Mouse (Mus musculus): ENCODE measurements around the gene Fhl2. TPM values are rescaled to one million over a fixed set of nuclear protein-coding genes. Genes with fewer than 3 reads are reported as not detected.
A peak's percentile ranks its signal among the peaks of the same experiment; 100 is the strongest.

The Fhl2 gene
- total and polyA plus RNA-seq, 2 experiments from 2014 or later = 23.1 to 33.1 TPM

GRCm38 (mm10) chr1:43168026-43168425, 28.8 kb downstream of the Fhl2 start:
- H3K9me3 ChIP-seq (ENCODE audit: low read length) = no peaks in the 10 kb centered on the region
- H3K27ac ChIP-seq (ENCODE audit: low read depth, low read length) = no peak overlapping the region
- TF ChIP-seq CTCF (IDR thresholded peaks at IDR 0.05; ENCODE audit: low read depth) = no peak
- no peak for ATAC-seq
- no peaks in the 10 kb centered on the region for H3K36me3 ChIP-seq (ENCODE audit: insufficient read depth)
- H3K9ac ChIP-seq = no peak overlapping the region
- H3K4me3 ChIP-seq (ENCODE audit: low read depth, low read length) = no peak overlapping the region
- 0 out of 2 replicates have a peak, but pooled peaks cover 3% of the 10 kb centered on the region for H3K27me3 ChIP-seq (ENCODE audit: insufficient read depth, low read length)
- no peak for DNase-seq
- H3K4me2 ChIP-seq (ENCODE audit: low read depth) = no peak overlapping the region
- H3K4me1 ChIP-seq (ENCODE audit: insufficient read depth) = no peaks in the 10 kb centered on the region
- WGBS = 43% methylated on average over 5 of the region's 5 CpGs

DNA sequence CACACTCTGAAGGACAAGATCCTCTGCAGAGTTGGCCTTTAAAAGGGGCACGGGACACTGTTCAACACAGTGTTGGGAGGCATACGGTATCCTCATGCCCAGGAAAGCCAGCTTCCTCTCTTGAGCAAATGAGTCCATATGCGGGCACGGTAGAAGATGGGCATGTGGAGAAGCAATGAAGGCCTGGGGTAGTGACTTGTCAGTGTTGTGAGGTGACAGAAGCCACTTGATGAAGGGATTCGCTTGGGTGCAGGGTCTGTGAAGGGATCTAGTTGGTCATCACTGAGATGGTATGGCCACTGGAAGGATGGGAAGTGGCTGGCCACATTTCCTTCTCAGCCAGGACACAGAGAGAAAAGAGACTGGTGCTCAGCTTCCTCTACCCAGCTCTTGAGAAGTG, 32.2 kb downstream of the Fhl2 start:
- DNase-seq = no peak
- H3K4me3 ChIP-seq (ENCODE audit: low read depth, low read length) = no peak overlapping the region
- H3K36me3 ChIP-seq (ENCODE audit: insufficient read depth) = no peaks in the 10 kb centered on the region
- no peak overlapping the region for H3K27ac ChIP-seq (ENCODE audit: low read depth, low read length)
- 95% methylated on average over 5 of the region's 5 CpGs for WGBS
- ATAC-seq = no peak
- no peaks in the 10 kb centered on the region; the same call in 1 of the 2 replicates for H3K4me1 ChIP-seq (ENCODE audit: insufficient read depth)
- TF ChIP-seq CTCF (IDR thresholded peaks at IDR 0.05; ENCODE audit: low read depth) = no peak
- no peak overlapping the region for H3K4me2 ChIP-seq (ENCODE audit: low read depth)
- H3K27me3 ChIP-seq (ENCODE audit: insufficient read depth, low read length) = peaks cover 3% of the 10 kb centered on the region; the same call in 1 of the 2 replicates
- no peak overlapping the region for H3K9ac ChIP-seq
- no peaks in the 10 kb centered on the region for H3K9me3 ChIP-seq (ENCODE audit: low read length)

GRCm38 (mm10) chr1:43163467-43164418, 33.0 kb downstream of the Fhl2 start:
- Histone ChIP-seq H3K9ac (peak overlapping the region; percentile 85), H3K4me1 (ENCODE audit: insufficient read depth) (no peaks in the 10 kb centered on the region; the same call in 1 of the 2 replicates), H3K4me3 (ENCODE audit: low read depth, low read length) (peak overlapping the region; percentile 76), H3K27me3 (ENCODE audit: insufficient read depth, low read length) (peaks cover 3% of the 10 kb centered on the region; the same call in 1 of the 2 replicates), H3K27ac (ENCODE audit: low read depth, low read length) (peak overlapping the region; percentile 70), H3K9me3 (ENCODE audit: low read length) (no peaks in the 10 kb centered on the region), H3K36me3 (ENCODE audit: insufficient read depth) (no peaks in the 10 kb centered on the region), H3K4me2 (ENCODE audit: low read depth) (peak overlapping the region; percentile 97)
- TF ChIP-seq CTCF (IDR thresholded peaks at IDR 0.05; ENCODE audit: low read depth) = no peak
- DNase-seq (peak; percentile 72), ATAC-seq (peak; percentile 92)
- 5% methylated on average over 61 of the region's 61 CpGs for whole genome bisulfite sequencing

DNA sequence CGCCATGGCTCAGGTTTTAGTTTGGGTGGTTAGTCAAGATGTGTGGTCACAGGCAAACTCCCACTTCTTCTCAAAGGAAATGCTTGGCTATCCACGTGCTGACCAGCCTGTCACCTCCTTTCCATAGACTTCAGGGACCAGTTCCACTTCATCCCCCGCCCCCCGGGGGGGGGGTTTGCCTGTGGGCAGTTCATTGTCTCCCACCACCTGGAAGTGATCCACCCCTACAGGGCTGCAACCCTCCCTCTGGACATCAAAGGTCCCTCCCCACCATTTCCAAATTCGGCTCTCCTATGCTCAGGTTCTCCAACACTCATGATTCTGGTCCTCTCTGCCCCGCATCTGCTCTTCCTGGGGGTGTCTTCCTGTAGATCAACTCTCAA, 33.7 kb downstream of the Fhl2 start:
- DNase-seq (no peak), ATAC-seq (no peak)
- H3K27ac ChIP-seq (ENCODE audit: low read depth, low read length) = peak overlapping the region; percentile 70
- H3K9me3 ChIP-seq (ENCODE audit: low read length) = no peaks in the 10 kb centered on the region
- no peaks in the 10 kb centered on the region for H3K36me3 ChIP-seq (ENCODE audit: insufficient read depth)
- no peaks in the 10 kb centered on the region; the same call in 1 of the 2 replicates for H3K4me1 ChIP-seq (ENCODE audit: insufficient read depth)
- H3K9ac ChIP-seq = peak overlapping the region; percentile 85
- peak overlapping the region; percentile 97 for H3K4me2 ChIP-seq (ENCODE audit: low read depth)
- TF ChIP-seq CTCF (IDR thresholded peaks at IDR 0.05; ENCODE audit: low read depth) = no peak
- peak overlapping the region; percentile 76 for H3K4me3 ChIP-seq (ENCODE audit: low read depth, low read length)
- peaks cover 3% of the 10 kb centered on the region; the same call in 1 of the 2 replicates for H3K27me3 ChIP-seq (ENCODE audit: insufficient read depth, low read length)
- WGBS = 0% methylated on average over 5 of the region's 6 CpGs

DNA sequence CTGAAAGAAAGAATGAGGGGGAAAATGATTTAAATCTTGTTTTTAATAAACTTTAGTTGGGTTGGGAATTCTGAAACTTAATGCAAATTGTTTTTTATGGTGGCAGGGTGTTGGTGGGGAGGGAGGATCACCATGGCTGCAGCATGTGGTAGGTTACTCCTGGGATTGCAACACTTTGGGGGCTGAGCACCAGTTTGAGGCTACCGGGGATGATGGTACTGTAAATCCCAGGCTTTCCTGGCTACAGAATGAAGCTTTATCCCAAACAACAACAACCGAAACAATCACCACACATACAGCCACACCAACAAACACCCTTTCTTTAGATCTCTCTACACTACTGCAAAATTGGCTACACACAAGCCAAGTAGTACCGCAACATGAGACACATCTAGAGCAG, 34.4 kb downstream of the Fhl2 start:
- WGBS = 84% methylated on average over 3 of the region's 3 CpGs

GRCm38 (mm10) chr1:43159429-43159828, 37.4 kb downstream of the Fhl2 start:
- TF ChIP-seq CTCF (IDR thresholded peaks at IDR 0.05; ENCODE audit: low read depth) = no peak
- H3K27me3 ChIP-seq (ENCODE audit: insufficient read depth, low read length) = peaks cover under 1% of the 10 kb centered on the region; the same call in 1 of the 2 replicates
- 76% methylated on average over 4 of the region's 4 CpGs for WGBS
- H3K4me2 ChIP-seq (ENCODE audit: low read depth) = no peak overlapping the region
- ATAC-seq = no peak
- no peak overlapping the region for H3K27ac ChIP-seq (ENCODE audit: low read depth, low read length)
- no peak overlapping the region for H3K9ac ChIP-seq
- H3K36me3 ChIP-seq (ENCODE audit: insufficient read depth) = no peaks in the 10 kb centered on the region
- DNase-seq = no peak
- H3K9me3 ChIP-seq (ENCODE audit: low read length) = no peaks in the 10 kb centered on the region
- H3K4me3 ChIP-seq (ENCODE audit: low read depth, low read length) = no peak overlapping the region
- no peaks in the 10 kb centered on the region; the same call in 1 of the 2 replicates for H3K4me1 ChIP-seq (ENCODE audit: insufficient read depth)

More for the DNA sequence above, 34.4 kb downstream of the Fhl2 start:
- no peak overlapping the region for H3K27ac ChIP-seq (ENCODE audit: low read depth, low read length)
- peaks cover 3% of the 10 kb centered on the region; the same call in 1 of the 2 replicates for H3K27me3 ChIP-seq (ENCODE audit: insufficient read depth, low read length)
- TF ChIP-seq CTCF (IDR thresholded peaks at IDR 0.05; ENCODE audit: low read depth) = no peak
- H3K9me3 ChIP-seq (ENCODE audit: low read length) = no peaks in the 10 kb centered on the region
- H3K36me3 ChIP-seq (ENCODE audit: insufficient read depth) = no peaks in the 10 kb centered on the region
- H3K4me1 ChIP-seq (ENCODE audit: insufficient read depth) = no peaks in the 10 kb centered on the region; the same call in 1 of the 2 replicates
- peak overlapping the region; percentile 76; the same call in 1 of the 2 replicates for H3K4me3 ChIP-seq (ENCODE audit: low read depth, low read length)
- H3K4me2 ChIP-seq (ENCODE audit: low read depth) = peak overlapping the region; percentile 97; the same call in 1 of the 2 replicates
- H3K9ac ChIP-seq = no peak overlapping the region
- DNase-seq (no peak), ATAC-seq (no peak)

GRCm38 (mm10) chr1:43157907-43158306, 38.9 kb downstream of the Fhl2 start:
- no peak for DNase-seq

More at GRCm38 (mm10) chr1:43157907-43158306, 38.9 kb downstream of the Fhl2 start:
- H3K4me1 ChIP-seq (ENCODE audit: insufficient read depth) = no peaks in the 10 kb centered on the region; the same call in 1 of the 2 replicates
- H3K27me3 ChIP-seq (ENCODE audit: insufficient read depth, low read length) = no peaks in the 10 kb centered on the region; the same call in 1 of the 2 replicates
- ATAC-seq = no peak
- no peak overlapping the region for H3K4me2 ChIP-seq (ENCODE audit: low read depth)
- no peak for TF ChIP-seq CTCF (IDR thresholded peaks at IDR 0.05; ENCODE audit: low read depth)
- no peaks in the 10 kb centered on the region for H3K9me3 ChIP-seq (ENCODE audit: low read length)
- 94% methylated on average over 2 of the region's 2 CpGs for WGBS
- H3K27ac ChIP-seq (ENCODE audit: low read depth, low read length) = no peak overlapping the region
- H3K9ac ChIP-seq = no peak overlapping the region
- no peak overlapping the region for H3K4me3 ChIP-seq (ENCODE audit: low read depth, low read length)
- H3K36me3 ChIP-seq (ENCODE audit: insufficient read depth) = no peaks in the 10 kb centered on the region

Data from forebrain, postnatal 0 days (tissue).